Mouse (Mus musculus): Measurements from ENCODE around the gene Cyp2d22. TPM values are rescaled to one million over a fixed set of nuclear protein-coding genes. Genes with fewer than 3 reads are reported as not detected.
"Not testable (repeated sequence)": the region's sequence is repeated elsewhere in the genome, so short reads cannot be mapped to it uniquely, and the experiment has no call there.

Cyp2d22 gene
- polyA plus RNA-seq, 1 experiment from 2014 or later, result 2.0 TPM

DNA sequence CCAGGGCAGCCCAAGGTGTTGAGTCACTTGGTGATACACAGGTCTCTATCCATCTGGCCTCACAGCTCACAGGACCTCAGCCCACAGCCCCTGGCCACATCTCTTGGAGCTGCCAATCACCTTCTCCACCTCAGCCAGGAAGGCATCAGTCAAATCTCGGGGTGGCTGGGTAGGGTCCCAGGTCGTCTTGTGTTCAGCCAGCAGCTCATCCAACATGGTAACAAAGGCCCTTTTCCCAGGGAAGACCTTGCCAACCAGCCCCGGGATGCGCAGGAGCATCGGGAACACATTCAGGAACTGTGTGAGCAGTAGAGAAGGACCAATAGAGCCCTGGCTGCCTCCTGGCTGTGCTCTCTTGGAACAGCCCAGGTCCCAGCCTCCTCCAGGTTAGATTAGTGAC lies 7.1 kb downstream of the Cyp2d22 start:
- Histone ChIP-seq H3K4me2 (no peak overlapping the region), H3K4me3 (no peak overlapping the region), H3K27me3 (replicated peaks) (no peaks in the 10 kb centered on the region), H3K36me3 (replicated peaks) (no peaks in the 10 kb centered on the region), H3K9me3 (no peaks in the 10 kb centered on the region), H3K4me1 (no peaks in the 10 kb centered on the region; the same call in 1 of the 2 replicates), H3K9ac (no peak overlapping the region), H3K27ac (no peak overlapping the region)
- no peak for ATAC-seq (replicated peaks)
- WGBS, result 88% methylated on average over 5 of the region's 5 CpGs

GRCm38 (mm10) chr15:82372446-82372845 lies 7.6 kb downstream of the Cyp2d22 start:
- WGBS, result 88% methylated on average over 6 of the region's 6 CpGs
- H3K4me2 ChIP-seq, result no peak overlapping the region

GRCm38 (mm10) chr15:82368851-82369250 lies 11.2 kb downstream of the Cyp2d22 start:
- 88% methylated on average over 1 of the region's 1 CpGs for WGBS
- ATAC-seq (replicated peaks), result no peak
- H3K9me3 ChIP-seq, result no peaks in the 10 kb centered on the region
- no peak overlapping the region for H3K4me2 ChIP-seq
- no peaks in the 10 kb centered on the region for H3K27me3 ChIP-seq (replicated peaks)
- H3K27ac ChIP-seq, result no peak overlapping the region
- H3K9ac ChIP-seq, result no peak overlapping the region
- no peaks in the 10 kb centered on the region for H3K36me3 ChIP-seq (replicated peaks)
- no peaks in the 10 kb centered on the region for H3K4me1 ChIP-seq
- no peak overlapping the region for H3K4me3 ChIP-seq

More at GRCm38 (mm10) chr15:82372446-82372845, 7.6 kb downstream of the Cyp2d22 start:
- Histone ChIP-seq H3K9me3 (no peaks in the 10 kb centered on the region), H3K9ac (no peak overlapping the region), H3K27me3 (replicated peaks) (no peaks in the 10 kb centered on the region), H3K36me3 (replicated peaks) (no peaks in the 10 kb centered on the region), H3K4me1 (no peaks in the 10 kb centered on the region; the same call in 1 of the 2 replicates), H3K4me3 (no peak overlapping the region), H3K27ac (no peak overlapping the region)
- no peak for ATAC-seq (replicated peaks)

- Histone ChIP-seq H3K36me3 (replicated peaks) (no peaks in the 10 kb centered on the region), H3K4me1 (no peaks in the 10 kb centered on the region), H3K9me3 (no peaks in the 10 kb centered on the region), H3K4me3 (no peak overlapping the region), H3K4me2 (no peak overlapping the region), H3K27me3 (replicated peaks) (no peaks in the 10 kb centered on the region), H3K9ac (no peak overlapping the region), H3K27ac (no peak overlapping the region)
- WGBS, result 89% methylated on average over 4 of the region's 4 CpGs
- ATAC-seq (replicated peaks), result no peak
These were observed 11.9 kb downstream of the Cyp2d22 start for GRCm38 (mm10) chr15:82368146-82368545.

GRCm38 (mm10) chr15:82364561-82364960 lies 15.5 kb downstream of the Cyp2d22 start:
- not testable (repeated sequence) for H3K4me1 ChIP-seq; H3K27ac ChIP-seq; ATAC-seq (replicated peaks); H3K27me3 ChIP-seq (replicated peaks); H3K4me2 ChIP-seq; H3K9me3 ChIP-seq; H3K4me3 ChIP-seq; H3K9ac ChIP-seq; H3K36me3 ChIP-seq (replicated peaks)
- 16% methylated on average over 6 of the region's 9 CpGs for WGBS

DNA sequence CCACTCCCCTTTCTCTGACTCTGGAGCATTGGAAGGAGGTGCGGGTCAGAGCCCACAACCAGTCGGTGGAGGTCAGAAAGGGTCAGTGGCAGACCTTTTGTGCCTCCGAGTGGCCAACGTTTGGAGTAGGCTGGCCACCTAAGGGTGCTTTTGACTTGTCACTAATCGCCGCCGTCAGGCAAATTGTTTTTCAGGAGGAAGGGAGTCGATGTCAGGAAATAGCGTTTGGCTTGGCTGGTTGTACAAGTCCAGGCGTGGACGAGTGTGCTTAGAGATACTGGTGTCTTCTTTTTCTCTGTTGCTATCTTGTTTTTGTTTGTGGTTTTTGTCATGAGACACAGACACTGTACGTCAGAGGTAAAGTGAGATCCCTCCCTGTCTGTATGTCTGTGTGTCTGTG lies 16.3 kb downstream of the Cyp2d22 start:
- H3K27ac ChIP-seq; H3K9ac ChIP-seq; ATAC-seq (replicated peaks); H3K4me1 ChIP-seq; H3K27me3 ChIP-seq (replicated peaks); H3K4me2 ChIP-seq; H3K36me3 ChIP-seq (replicated peaks); H3K9me3 ChIP-seq; H3K4me3 ChIP-seq: not testable (repeated sequence)
- 74% methylated on average over 9 of the region's 12 CpGs for WGBS

GRCm38 (mm10) chr15:82362234-82362633 lies 17.8 kb downstream of the Cyp2d22 start:
- Histone ChIP-seq H3K36me3 (replicated peaks) (no peaks in the 10 kb centered on the region), H3K4me3 (no peak overlapping the region), H3K9ac (no peak overlapping the region), H3K4me1 (no peaks in the 10 kb centered on the region), H3K27ac (no peak overlapping the region), H3K27me3 (replicated peaks) (no peaks in the 10 kb centered on the region), H3K4me2 (no peak overlapping the region), H3K9me3 (no peaks in the 10 kb centered on the region)
- ATAC-seq (replicated peaks), result no peak
- WGBS, result 98% methylated on average over 4 of the region's 4 CpGs

GRCm38 (mm10) chr15:82361459-82362018 lies 18.5 kb downstream of the Cyp2d22 start:
- ATAC-seq (replicated peaks), result no peak
- H3K36me3 ChIP-seq (replicated peaks), result no peaks in the 10 kb centered on the region
- WGBS, result 73% methylated on average over 11 of the region's 11 CpGs
- H3K27ac ChIP-seq, result no peak overlapping the region
- no peak overlapping the region for H3K4me3 ChIP-seq
- no peaks in the 10 kb centered on the region for H3K27me3 ChIP-seq (replicated peaks)
- H3K9me3 ChIP-seq, result no peaks in the 10 kb centered on the region
- no peak overlapping the region for H3K4me2 ChIP-seq
- H3K9ac ChIP-seq, result no peak overlapping the region
- no peaks in the 10 kb centered on the region for H3K4me1 ChIP-seq

- no peak overlapping the region for H3K27ac ChIP-seq
- no peak for ATAC-seq (replicated peaks)
- 63% methylated on average over 22 of the region's 22 CpGs for WGBS
These were observed 21.4 kb downstream of the Cyp2d22 start for GRCm38 (mm10) chr15:82358431-82359260.

DNA sequence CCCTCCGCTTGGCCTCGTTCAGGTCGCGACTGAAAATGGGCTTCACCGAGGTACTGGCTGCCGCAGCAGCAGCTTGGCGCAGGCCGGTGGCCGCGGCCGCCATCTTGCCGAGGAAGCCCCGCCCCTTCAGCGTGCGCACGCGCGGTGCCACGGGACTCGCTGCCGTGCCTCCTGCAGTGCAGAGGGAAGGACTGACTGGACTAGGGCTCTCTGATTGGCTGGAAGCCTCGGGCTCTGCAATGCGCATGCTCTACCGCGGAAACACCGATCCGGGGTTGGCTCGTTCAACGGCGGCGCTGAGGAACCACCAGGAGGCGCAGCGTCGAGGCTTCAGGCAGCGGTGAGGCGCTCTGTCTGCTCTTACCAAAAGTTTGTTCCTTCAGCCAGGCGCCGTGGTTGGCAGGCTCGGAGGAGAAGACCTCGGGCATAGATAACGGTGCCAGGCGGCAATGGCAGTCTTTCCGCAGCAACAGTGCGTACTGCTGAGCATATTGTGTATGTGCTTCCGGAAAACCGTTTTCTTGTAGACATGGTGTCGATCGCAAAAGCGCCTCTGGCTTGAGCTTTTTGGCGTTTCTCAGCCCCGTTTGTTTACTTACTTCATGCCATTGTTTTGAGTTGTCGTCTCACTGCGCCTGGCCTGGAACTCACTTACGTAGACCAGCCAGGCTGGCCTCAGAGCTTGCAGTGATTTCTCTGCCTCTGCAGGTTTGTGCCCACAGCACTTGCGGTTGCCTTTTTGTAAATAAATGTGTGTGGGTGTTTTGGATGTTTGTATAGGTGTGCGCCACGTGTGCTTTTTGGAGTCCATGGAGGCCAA lies 25.7 kb downstream of the Cyp2d22 start, which contains the start of gene Ndufa6:
Ndufa6 (minus strand) TSS at position 197 of the 820 bp plus-strand sequence.
- no peaks in the 10 kb centered on the region for H3K9me3 ChIP-seq
- H3K4me1 ChIP-seq, result peaks cover 26% of the 10 kb centered on the region
- peak within 1 kb of the TSS; percentile 82 for H3K4me2 ChIP-seq
- H3K27ac ChIP-seq, result peak within 1 kb of the TSS; percentile 86
- WGBS, result 1% methylated on average over 57 of the region's 57 CpGs
- peak within 1 kb of the TSS; percentile 81 for H3K4me3 ChIP-seq
- peaks cover 16% of the 10 kb centered on the region for H3K36me3 ChIP-seq (replicated peaks)
- peak; percentile 99 for ATAC-seq (replicated peaks)
- H3K9ac ChIP-seq, result peak within 1 kb of the TSS; percentile 86
- no peaks in the 10 kb centered on the region for H3K27me3 ChIP-seq (replicated peaks)

More at GRCm38 (mm10) chr15:82358431-82359260, 21.4 kb downstream of the Cyp2d22 start:
- H3K4me1 ChIP-seq, result peaks cover 5% of the 10 kb centered on the region
- no peaks in the 10 kb centered on the region for H3K27me3 ChIP-seq (replicated peaks)
- H3K4me3 ChIP-seq, result no peak overlapping the region
- no peaks in the 10 kb centered on the region for H3K9me3 ChIP-seq
- H3K4me2 ChIP-seq, result no peak overlapping the region
- no peak overlapping the region for H3K9ac ChIP-seq
- H3K36me3 ChIP-seq (replicated peaks), result no peaks in the 10 kb centered on the region

DNA sequence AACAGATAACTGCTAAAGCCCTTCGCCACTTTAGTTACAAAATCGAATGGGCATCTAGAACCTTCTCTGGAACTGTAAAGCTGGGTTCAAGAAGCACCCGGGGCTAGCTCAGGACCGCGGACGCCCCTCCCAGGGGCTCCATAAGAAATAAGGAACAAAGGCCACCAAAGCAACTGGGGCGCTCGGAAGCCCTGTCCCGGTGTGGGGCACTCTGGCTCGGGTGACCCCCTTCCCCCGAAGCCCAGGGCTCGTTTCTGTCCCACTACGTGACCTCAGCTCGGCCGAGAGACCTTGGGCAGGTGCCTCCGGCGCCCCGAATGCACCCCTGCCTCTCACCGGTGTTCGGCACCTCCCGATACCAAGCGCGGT lies 26.3 kb downstream of the Cyp2d22 start:
- no peaks in the 10 kb centered on the region for H3K27me3 ChIP-seq (replicated peaks)
- ATAC-seq (replicated peaks), result peak; percentile 58
- H3K36me3 ChIP-seq (replicated peaks), result peaks cover 21% of the 10 kb centered on the region
- peak overlapping the region; percentile 81 for H3K4me3 ChIP-seq
- H3K9me3 ChIP-seq, result no peaks in the 10 kb centered on the region
- peaks cover 26% of the 10 kb centered on the region for H3K4me1 ChIP-seq
- H3K27ac ChIP-seq, result peak overlapping the region; percentile 86
- under 1% methylated on average over 23 of the region's 23 CpGs for WGBS
- peak overlapping the region; percentile 82 for H3K4me2 ChIP-seq
- H3K9ac ChIP-seq, result peak overlapping the region; percentile 86

DNA sequence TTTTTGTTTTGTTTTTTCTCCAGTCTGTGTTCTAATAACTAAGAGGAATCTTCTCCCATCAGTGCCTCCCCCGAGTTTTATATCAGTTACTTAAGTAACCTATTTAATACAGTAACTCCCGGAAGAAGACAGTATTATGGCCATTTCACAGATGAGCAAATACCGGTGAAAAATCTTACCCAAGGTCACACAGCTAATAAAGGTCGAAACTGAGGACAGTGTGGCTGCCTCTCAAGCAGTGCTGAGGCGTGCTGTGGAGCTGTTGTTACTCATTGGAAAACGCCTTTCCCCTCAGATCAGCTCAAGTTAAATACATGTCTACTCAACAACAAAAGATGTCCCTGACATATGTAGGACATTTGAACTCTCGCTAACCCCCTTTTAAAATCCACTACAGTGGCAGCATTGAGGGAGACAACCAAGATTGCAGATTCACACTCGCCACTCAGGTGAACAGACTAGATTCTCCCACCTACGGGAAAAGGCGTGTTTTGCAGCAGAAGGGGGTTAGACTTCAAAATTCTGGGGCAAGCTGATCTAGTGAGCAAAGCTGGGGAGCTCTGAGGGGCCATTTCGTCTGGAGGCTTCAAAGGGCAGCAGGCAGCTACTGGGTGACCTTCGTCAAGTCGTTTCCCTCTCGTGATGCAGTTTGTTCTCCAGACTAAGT lies 26.8 kb downstream of the Cyp2d22 start:
- Histone ChIP-seq H3K27ac (peak overlapping the region; percentile 86), H3K4me1 (peaks cover 29% of the 10 kb centered on the region), H3K27me3 (replicated peaks) (no peaks in the 10 kb centered on the region), H3K9me3 (no peaks in the 10 kb centered on the region), H3K4me2 (peak overlapping the region; percentile 82), H3K9ac (peak overlapping the region; percentile 86), H3K4me3 (peak overlapping the region; percentile 81), H3K36me3 (replicated peaks) (peaks cover 26% of the 10 kb centered on the region)
- no peak for ATAC-seq (replicated peaks)
- WGBS, result 30% methylated on average over 14 of the region's 14 CpGs

All from midbrain, embryonic 15.5 days (tissue).